Mouse (Mus musculus) limb, embryonic 14.5 days (tissue): ENCODE measurements around the gene Srebf2. TPM values are rescaled to one million over a fixed set of nuclear protein-coding genes. Genes with fewer than 3 reads are reported as not detected.

Source experiments
- ATAC-seq: fragments of 200-750 bp; cut with Nextera tagmentation; 2 replicates; pipeline ENCODE4 v1.8.0; 2017; ENCODE audit warnings: low read depth, moderate number of reproducible peaks, moderate TSS enrichment; ENCODE audit not compliant: low FRiP score
- DNase-seq: peaks from one replicate; pipeline ENCODE4 v3.0.0-alpha.2; 2015; ENCODE audit warnings: low spot score
- H3K27ac ChIP-seq: fragments of 300-500 bp; sonication (generic); replicated peaks from 2 replicates; pipeline ENCODE4 v1.5.1; 2014; ENCODE audit warnings: low read depth, mild to moderate bottlenecking, low read length, moderate library complexity, mixed read lengths
- H3K27me3 ChIP-seq: fragments of 300-500 bp; sonication (generic); 2 replicates; pipeline ENCODE4 v1.6.1; 2014; ENCODE audit warnings: low read length, mixed read lengths; ENCODE audit not compliant: control insufficient read depth, insufficient read depth
- H3K36me3 ChIP-seq: fragments of 300-500 bp; sonication (generic); 2 replicates; pipeline ENCODE4 v1.6.1; 2014; ENCODE audit warnings: mild to moderate bottlenecking, low read length, moderate library complexity, mixed read lengths; ENCODE audit not compliant: control insufficient read depth, insufficient read depth
- H3K4me1 ChIP-seq: fragments of 300-500 bp; sonication (generic); 2 replicates; pipeline ENCODE4 v1.6.1; 2014; ENCODE audit warnings: antibody characterized with exemption, low read length, mixed read lengths; ENCODE audit not compliant: control insufficient read depth, insufficient read depth
- H3K4me2 ChIP-seq: fragments of 300-500 bp; sonication (generic); replicated peaks from 2 replicates; pipeline ENCODE4 v1.6.1; 2014; ENCODE audit warnings: low read depth, mild to moderate bottlenecking, low read length, moderate library complexity; ENCODE audit not compliant: severe bottlenecking
- H3K4me3 ChIP-seq: fragments of 300-500 bp; sonication (generic); replicated peaks from 2 replicates; pipeline ENCODE4 v1.5.1; 2014; ENCODE audit warnings: low read length
- H3K9ac ChIP-seq: fragments of 300-500 bp; sonication (generic); 2 replicates; pipeline ENCODE4 v1.6.1; 2014; ENCODE audit warnings: mild to moderate bottlenecking, low read depth, low read length, moderate library complexity; ENCODE audit not compliant: severe bottlenecking
- H3K9me3 ChIP-seq: fragments of 300-500 bp; sonication (generic); 2 replicates; pipeline ENCODE4 v1.6.1; 2016; ENCODE audit warnings: low read length; ENCODE audit not compliant: control insufficient read depth
- POLR2A ChIP-seq: fragments of 200-500 bp; IDR thresholded peaks from 2 replicates; pipeline ENCODE4 v1.8.0; 2012; ENCODE audit warnings: inconsistent platforms, mild to moderate bottlenecking, moderate library complexity, borderline replicate concordance; ENCODE audit not compliant: insufficient read depth, insufficient read length; ENCODE audit errors: extremely low read depth
- WGBS: fragments of 180-500 bp; shearing (Covaris S2); extraction: QIAGEN DNeasy Blood & Tissue Kit; methylation state at CpG from one replicate; pipeline ENCODE4 v1.1.7; 2014; 5-methylcytosine and 5-hydroxymethylcytosine counted together
- polyA plus RNA-seq, 2 experiments: library from polyadenylated mRNA; depleted of rRNA in 1 of 2; stranded (reverse) in 1 of 2; unstranded in 1 of 2; fragments of >200 nt; fragmentation: Nextera tagmentation in 1 of 2; extraction: Ambion mirVana in 1 of 2; gene quantifications; 2 replicates each; pipeline versions ENCODE4 v1.2.1 to v1.2.3; 2012 to 2014

Srebf2 gene
- polyA plus RNA-seq, 2 experiments = 122 to 131 TPM

DNA sequence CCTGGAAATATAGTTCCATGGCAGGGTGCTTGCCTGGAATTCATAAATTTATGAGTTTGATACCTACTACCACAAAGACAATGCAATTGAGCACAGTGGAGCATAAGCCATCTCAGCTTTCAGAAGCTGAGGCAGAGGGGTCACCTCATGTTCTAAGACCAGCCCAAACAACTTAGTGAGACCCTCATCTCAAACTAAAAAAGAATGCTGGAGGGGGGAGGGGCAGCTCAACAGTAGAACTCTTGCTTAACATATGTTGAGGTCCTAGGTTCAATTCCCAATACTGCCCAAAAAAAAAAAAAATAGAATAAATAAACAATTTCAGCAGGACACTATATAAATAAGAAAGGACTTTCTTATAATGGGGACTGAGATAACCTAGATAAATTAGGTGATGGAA is 3.1 kb downstream of the Srebf2 start:
- DNase-seq (no peak), ATAC-seq (no peak)
- 0 out of 2 replicates have a peak, but pooled peaks cover 5% of the 10 kb centered on the region for H3K36me3 ChIP-seq
- no peak overlapping the region for H3K9ac ChIP-seq
- no peak overlapping the region for H3K4me2 ChIP-seq
- H3K4me3 ChIP-seq = no peak overlapping the region
- no peaks in the 10 kb centered on the region for H3K9me3 ChIP-seq
- H3K4me1 ChIP-seq = peaks cover 28% of the 10 kb centered on the region
- TF ChIP-seq POLR2A = no peak
- no peak overlapping the region for H3K27ac ChIP-seq
- H3K27me3 ChIP-seq = no peaks in the 10 kb centered on the region

DNA sequence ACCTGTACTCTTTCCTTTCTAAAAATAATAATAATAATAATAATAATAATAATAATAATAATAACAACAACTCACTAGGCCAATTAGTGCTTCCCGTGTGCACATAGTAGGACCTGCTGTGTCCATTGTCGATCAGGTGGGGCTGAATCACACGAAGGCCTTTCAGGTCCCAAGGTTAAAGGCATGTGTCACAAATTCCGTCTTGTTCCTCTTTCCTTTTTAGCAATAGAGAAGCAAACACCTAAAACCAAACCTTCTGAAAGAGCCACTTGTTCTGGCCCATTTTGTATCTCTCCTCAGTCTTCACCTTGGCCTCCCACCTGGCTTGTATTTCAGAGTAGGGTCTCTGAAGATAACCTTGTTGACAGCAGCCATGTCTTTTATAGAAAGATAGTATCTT is 4.2 kb downstream of the Srebf2 start:
- H3K4me3 ChIP-seq = no peak overlapping the region
- H3K27me3 ChIP-seq = no peaks in the 10 kb centered on the region
- TF ChIP-seq POLR2A = no peak
- H3K9ac ChIP-seq = no peak overlapping the region
- DNase-seq (no peak), ATAC-seq (no peak)
- H3K4me1 ChIP-seq = peaks cover 20% of the 10 kb centered on the region
- no peak overlapping the region for H3K4me2 ChIP-seq
- WGBS = 89% methylated on average over 4 of the region's 4 CpGs
- no peaks in the 10 kb centered on the region for H3K9me3 ChIP-seq
- H3K27ac ChIP-seq = no peak overlapping the region
- H3K36me3 ChIP-seq = 0 out of 2 replicates have a peak, but pooled peaks cover 5% of the 10 kb centered on the region

DNA sequence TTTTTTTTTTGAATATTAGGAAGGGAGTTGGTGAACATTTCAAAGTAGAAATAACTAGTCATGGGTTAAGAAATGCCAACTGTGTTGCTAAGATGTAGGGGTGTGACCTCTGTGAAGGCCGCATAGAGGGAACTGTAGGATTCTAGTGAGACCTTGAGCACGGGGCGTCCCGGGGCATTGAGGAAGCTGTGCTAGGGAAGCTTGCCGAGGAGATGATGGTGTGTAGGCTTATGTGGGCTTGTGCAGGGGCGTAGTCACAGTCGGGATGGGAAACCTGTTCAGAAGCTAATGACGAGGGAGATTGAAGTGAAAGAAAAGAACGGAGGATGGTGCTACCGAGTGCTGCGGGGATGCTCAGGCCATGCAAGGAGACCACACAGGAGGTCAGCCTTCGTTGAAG is 5.0 kb downstream of the Srebf2 start:
- no peaks in the 10 kb centered on the region for H3K9me3 ChIP-seq
- 82% methylated on average over 12 of the region's 12 CpGs for WGBS
- H3K4me3 ChIP-seq = no peak overlapping the region
- H3K9ac ChIP-seq = no peak overlapping the region
- peaks cover 17% of the 10 kb centered on the region for H3K4me1 ChIP-seq
- DNase-seq (no peak), ATAC-seq (no peak)
- no peak overlapping the region for H3K4me2 ChIP-seq
- no peak overlapping the region for H3K27ac ChIP-seq
- H3K36me3 ChIP-seq = 0 out of 2 replicates have a peak, but pooled peaks cover 5% of the 10 kb centered on the region
- no peak for TF ChIP-seq POLR2A
- H3K27me3 ChIP-seq = no peaks in the 10 kb centered on the region

DNA sequence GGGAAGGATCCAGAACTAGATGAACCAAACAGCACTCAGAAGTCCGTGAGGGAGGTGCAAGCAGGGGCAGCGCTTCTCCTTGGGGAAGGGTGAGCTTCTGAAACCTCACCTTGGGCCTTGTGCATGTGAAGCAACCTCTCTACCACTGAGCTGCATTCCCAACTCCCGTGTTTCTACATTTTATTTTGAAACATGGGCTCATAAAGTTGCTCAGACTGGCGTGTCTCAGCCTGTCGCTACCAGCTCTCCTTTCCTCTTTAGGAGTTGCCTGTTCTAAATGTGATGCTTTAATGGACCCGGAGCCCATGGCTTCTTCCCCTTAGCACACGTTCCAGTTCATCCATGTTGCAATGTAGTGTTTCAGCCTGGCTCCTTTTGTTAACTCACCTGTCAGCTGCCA is 5.5 kb downstream of the Srebf2 start:
- H3K27me3 ChIP-seq = no peaks in the 10 kb centered on the region
- ATAC-seq = no peak
- no peaks in the 10 kb centered on the region for H3K9me3 ChIP-seq
- DNase-seq = no peak
- H3K4me3 ChIP-seq = no peak overlapping the region
- TF ChIP-seq POLR2A = no peak
- no peak overlapping the region for H3K9ac ChIP-seq
- peaks cover 18% of the 10 kb centered on the region for H3K4me1 ChIP-seq
- H3K27ac ChIP-seq = no peak overlapping the region
- 71% methylated on average over 7 of the region's 7 CpGs for WGBS
- no peak overlapping the region for H3K4me2 ChIP-seq
- H3K36me3 ChIP-seq = 0 out of 2 replicates have a peak, but pooled peaks cover 5% of the 10 kb centered on the region

DNA sequence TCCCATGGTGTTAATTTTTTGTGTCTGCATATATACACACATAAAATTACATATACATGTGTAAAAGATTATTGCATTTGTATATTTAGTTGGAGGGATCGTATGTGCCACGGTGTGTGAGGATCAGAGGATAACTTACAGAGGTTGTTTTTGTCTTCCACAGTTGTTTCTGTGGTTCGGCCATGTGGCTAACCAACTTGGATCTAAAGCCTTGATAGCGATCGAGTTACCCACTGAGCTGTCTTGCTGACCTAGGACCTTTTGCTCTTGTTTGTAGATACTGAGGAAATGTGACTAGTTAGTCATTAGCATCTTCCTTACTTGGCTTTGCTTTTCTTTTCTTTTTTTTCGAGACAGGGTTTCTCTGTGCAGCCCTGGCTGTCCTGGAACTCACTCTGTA is 9.3 kb downstream of the Srebf2 start:
- ATAC-seq (no peak), DNase-seq (no peak)
- no peak overlapping the region for H3K9ac ChIP-seq
- H3K9me3 ChIP-seq = no peaks in the 10 kb centered on the region
- no peak overlapping the region for H3K4me2 ChIP-seq
- H3K4me1 ChIP-seq = peaks cover 29% of the 10 kb centered on the region
- H3K27me3 ChIP-seq = no peaks in the 10 kb centered on the region
- H3K36me3 ChIP-seq = no peaks in the 10 kb centered on the region; the same call in 1 of the 2 replicates
- no peak overlapping the region for H3K4me3 ChIP-seq
- TF ChIP-seq POLR2A = no peak
- WGBS = 89% methylated on average over 6 of the region's 6 CpGs
- no peak overlapping the region for H3K27ac ChIP-seq

DNA sequence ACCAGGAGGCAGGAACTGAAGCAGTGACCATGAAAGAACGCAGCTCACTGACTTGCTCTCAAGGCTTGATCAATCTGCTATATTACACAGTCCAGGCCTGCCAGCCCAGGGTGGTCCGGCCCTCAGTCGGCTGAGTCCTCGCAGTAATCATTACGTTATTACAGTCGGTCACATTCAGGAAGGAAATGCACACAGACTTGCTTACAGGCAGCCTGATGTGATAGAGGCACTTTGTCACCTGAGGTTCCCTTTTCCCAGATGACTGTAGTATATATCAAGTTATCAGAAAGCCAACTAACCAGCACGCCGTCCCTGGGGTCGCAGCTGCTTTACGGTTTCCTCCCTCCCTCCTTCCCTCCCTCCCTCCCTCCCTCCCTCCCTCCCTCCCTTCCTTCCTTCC is 9.9 kb downstream of the Srebf2 start:
- Histone ChIP-seq H3K9ac (no peak overlapping the region), H3K4me3 (no peak overlapping the region), H3K4me2 (no peak overlapping the region), H3K36me3 (no peaks in the 10 kb centered on the region; the same call in 1 of the 2 replicates), H3K4me1 (peaks cover 29% of the 10 kb centered on the region), H3K9me3 (no peaks in the 10 kb centered on the region), H3K27me3 (no peaks in the 10 kb centered on the region), H3K27ac (no peak overlapping the region)
- ATAC-seq = no peak
- WGBS = 76% methylated on average over 6 of the region's 10 CpGs
- no peak for TF ChIP-seq POLR2A
- no peak for DNase-seq
